Mouse (Mus musculus): ENCODE results near the gene 1700017B05Rik.

DNA sequence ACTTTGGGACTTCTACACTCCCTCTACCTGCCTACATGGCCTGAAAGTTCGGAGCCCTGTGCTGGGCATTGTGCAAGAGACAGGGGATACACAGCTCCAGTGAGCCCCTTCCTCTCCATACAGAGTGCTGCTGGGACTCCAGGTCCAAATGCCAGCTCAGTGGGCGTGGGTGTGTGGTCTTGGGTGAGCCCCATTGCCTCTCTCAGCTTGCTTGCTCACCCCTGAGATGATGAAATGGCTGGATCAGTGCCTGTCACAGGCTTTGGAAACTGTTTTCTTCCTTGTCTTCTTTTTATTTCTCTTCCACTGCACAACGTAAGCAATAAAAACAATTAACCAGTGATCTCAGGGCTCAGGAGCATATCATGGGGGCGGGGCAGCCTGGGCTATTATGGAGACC lies 20.9 kb upstream of the 1700017B05Rik start:
- TF ChIP-seq CTCF (IDR thresholded peaks at IDR 0.05; ENCODE audit: low read depth, low read length) (no peak), POLR2A (IDR thresholded peaks at IDR 0.05; ENCODE audit: borderline replicate concordance, low read depth, low read length) (no peak)
